8 mouse cellular contexts compared by ENCODE assay signal in genomic region chrX:73787225-73787558, GRCm38 (mm10). TPM values are rescaled to one million over a fixed set of nuclear protein-coding genes. Genes with fewer than 3 reads are reported as not detected.
DNase-seq lines count a peak whose midpoint lies in the region; ATAC-seq and TF ChIP-seq lines count a peak whose summit lies in the region.

No protein-coding gene starts in this region.

- H3ac ChIP-seq in C2C12 (ENCODE audit: control insufficient read depth, insufficient read length, low read depth), result peak overlapping the region; percentile 86

- no peak for TF ChIP-seq CTCF in heart, adult 2 months (IDR thresholded peaks at IDR 0.05)
- no peak for TF ChIP-seq CTCF in C2C12 (IDR thresholded peaks at IDR 0.05; ENCODE audit: control insufficient read depth, insufficient read depth, insufficient read length)

- TF ChIP-seq EP300 in heart, adult 2 months (IDR thresholded peaks at IDR 0.05; ENCODE audit: insufficient read depth, low read depth, low read length), result no peak

- H3K27me3 ChIP-seq in heart, adult 2 months (ENCODE audit: control insufficient read depth, insufficient read depth, low read length), result no peaks in the 10 kb centered on the region
- no peaks in the 10 kb centered on the region for H3K27me3 ChIP-seq in C2C12 (ENCODE audit: control insufficient read depth, insufficient read depth, insufficient read length)
- H3K27me3 ChIP-seq in forebrain, embryonic 12.5 days, result no peaks in the 10 kb centered on the region
- no peaks in the 10 kb centered on the region for H3K27me3 ChIP-seq in liver, embryonic 13.5 days

- WGBS in heart, adult 2 months, result 20% methylated on average over 22 of the region's 22 CpGs
- WGBS in forebrain, embryonic 12.5 days, result 23% methylated on average over 20 of the region's 22 CpGs
- 10% methylated on average over 21 of the region's 22 CpGs for WGBS in liver, embryonic 13.5 days (ENCODE audit: insufficient replicate concordance)

- H3K79me3 ChIP-seq in C2C12 (ENCODE audit: low read depth), result peaks cover 53% of the 10 kb centered on the region

- peak overlapping the region; percentile 61 for H3K4me2 ChIP-seq in forebrain, embryonic 12.5 days
- peak overlapping the region; percentile 76 for H3K4me2 ChIP-seq in liver, embryonic 13.5 days

- H3K79me2 ChIP-seq in heart, adult 2 months (replicated peaks; ENCODE audit: control insufficient read depth, insufficient read depth, low read length), result no peaks in the 10 kb centered on the region
- peaks cover 71% of the 10 kb centered on the region for H3K79me2 ChIP-seq in C2C12 (ENCODE audit: control insufficient read depth, insufficient read depth)

- no peak for TF ChIP-seq POLR2A in heart, adult 2 months (IDR thresholded peaks at IDR 0.05; ENCODE audit: insufficient read depth, low read depth, low read length)

- H3K9me3 ChIP-seq in forebrain, embryonic 12.5 days, result no peaks in the 10 kb centered on the region
- no peaks in the 10 kb centered on the region; the same call in 1 of the 2 replicates for H3K9me3 ChIP-seq in liver, embryonic 13.5 days (replicated peaks)

- peak overlapping the region; percentile 79 for H3K9ac ChIP-seq in heart, adult 2 months (ENCODE audit: low read depth, low read length)
- peak overlapping the region; percentile 67 for H3K9ac ChIP-seq in forebrain, embryonic 12.5 days
- H3K9ac ChIP-seq in liver, embryonic 13.5 days, result peak overlapping the region; percentile 84

- intact Hi-C loops in heart, adult 2 months (cut with DNase I), result loop anchor here (2.0 to 5.0 kb wide), 3 partner anchors 70 to 180 kb away; partner anchors contain the start of genes Abcd1, Bcap31, Hcfc1 and Slc6a8

- H3K36me3 ChIP-seq in heart, adult 2 months (ENCODE audit: control insufficient read depth, insufficient read depth, low read length), result peaks cover 1% of the 10 kb centered on the region
- H3K36me3 ChIP-seq in C2C12 (ENCODE audit: control insufficient read depth, insufficient read depth), result peaks cover 27% of the 10 kb centered on the region
- H3K36me3 ChIP-seq in forebrain, embryonic 12.5 days (replicated peaks), result peaks cover 13% of the 10 kb centered on the region
- peaks cover 28% of the 10 kb centered on the region for H3K36me3 ChIP-seq in liver, embryonic 13.5 days

- peak overlapping the region; percentile 62 for H3K4me3 ChIP-seq in heart, adult 2 months
- peak overlapping the region; percentile 56 for H3K4me3 ChIP-seq in C2C12 (ENCODE audit: insufficient read depth, poor library complexity, severe bottlenecking)
- peak overlapping the region; percentile 54 for H3K4me3 ChIP-seq in forebrain, embryonic 12.5 days (replicated peaks)
- H3K4me3 ChIP-seq in liver, embryonic 13.5 days (replicated peaks), result peak overlapping the region; percentile 72

- H3K4me1 ChIP-seq in heart, adult 2 months (ENCODE audit: control insufficient read depth, insufficient read depth, low read length), result peaks cover 4% of the 10 kb centered on the region; the same call in 1 of the 2 replicates
- peaks cover 21% of the 10 kb centered on the region for H3K4me1 ChIP-seq in forebrain, embryonic 12.5 days
- H3K4me1 ChIP-seq in liver, embryonic 13.5 days (replicated peaks), result peaks cover 24% of the 10 kb centered on the region

- peak; percentile 58 for ATAC-seq in forebrain, embryonic 12.5 days (ENCODE audit: low FRiP score)
- ATAC-seq in liver, embryonic 13.5 days (ENCODE audit: low read depth), result peak; percentile 44

- peak overlapping the region; percentile 97 for H3K27ac ChIP-seq in heart, adult 2 months
- H3K27ac ChIP-seq in forebrain, embryonic 12.5 days, result peak overlapping the region; percentile 76
- H3K27ac ChIP-seq in liver, embryonic 13.5 days, result peak overlapping the region; percentile 91

- no peak for DNase-seq in heart, adult 2 months
- DNase-seq in heart, adult 11 months, result no peak
- DNase-seq in liver, embryonic 13.5 days, result no peak
- no peak for DNase-seq in adrenal gland, adult 18-20 months (ENCODE audit: low spot score in 2 of 2)
- no peak for DNase-seq in adrenal gland, adult (ENCODE audit: inconsistent age in 2 of 2, low spot score in 1 of 2)
- DNase-seq in frontal cortex, postnatal 25 days (ENCODE audit: low spot score in 2 of 2), result no peak

TF ChIP-seq in C2C12, 6 proteins besides CTCF, POLR2A, EP300 and RAD21:
- TF ChIP-seq MYOD1 (IDR thresholded peaks at IDR 0.05; ENCODE audit: control insufficient read depth, insufficient read length, low read depth) (no peak), CEBPB (IDR thresholded peaks at IDR 0.05; ENCODE audit: low read depth) (no peak), MYOG (IDR thresholded peaks at IDR 0.05; ENCODE audit: control insufficient read depth, extremely low read depth, insufficient read length) (no peak), MAX (IDR thresholded peaks at IDR 0.05) (no peak), USF1 (IDR thresholded peaks at IDR 0.05; ENCODE audit: low read depth) (no peak), FOSL1 (IDR thresholded peaks at IDR 0.05; ENCODE audit: insufficient read depth, low read length, poor library complexity, severe bottlenecking) (no peak)
TF ChIP-seq in C2C12: peak in this region for 0.

RNA-seq across cellular contexts. Expression of gene Ssr4, which starts 0.4 kb away (rescaled TPM):
- 10 to 100 TPM; 78.1 to 81.8 TPM for total RNA-seq in heart, adult 2 months (2021)
- polyA plus RNA-seq in heart, adult 2 months (2012; rRNA removed), result 116 and 124 TPM in 2 replicates
- 260 TPM for polyA plus RNA-seq in C2C12 (2012; fragmentation: generic; extraction: Trizol)
- 106 and 117 TPM in 2 replicates for polyA plus RNA-seq in forebrain, embryonic 12.5 days (2016; fragmentation: Nextera tagmentation; extraction: Ambion mirVana)
- 144 and 157 TPM in 2 replicates for polyA plus RNA-seq in liver, embryonic 13.5 days (2015; fragmentation: Nextera tagmentation; extraction: Ambion mirVana)
- total RNA-seq in adrenal gland, adult 18-20 months (2021), result 100 to 1,000 TPM; 138 to 158 TPM

RNA-seq across cellular contexts. Expression of gene Idh3g, which starts 0.5 kb away (rescaled TPM):
- total RNA-seq in heart, adult 2 months (2021), result 100 to 1,000 TPM; 573 to 710 TPM
- polyA plus RNA-seq in heart, adult 2 months (2012; rRNA removed), result 1,208 and 1,962 TPM in 2 replicates
- polyA plus RNA-seq in C2C12 (2012; fragmentation: generic; extraction: Trizol), result 141 TPM
- polyA plus RNA-seq in forebrain, embryonic 12.5 days (2016; fragmentation: Nextera tagmentation; extraction: Ambion mirVana), result 163 and 164 TPM in 2 replicates
- 130 and 131 TPM in 2 replicates for polyA plus RNA-seq in liver, embryonic 13.5 days (2015; fragmentation: Nextera tagmentation; extraction: Ambion mirVana)
- 100 to 1,000 TPM; 495 to 693 TPM for total RNA-seq in adrenal gland, adult 18-20 months (2021)

RNA-seq across cellular contexts. Expression of gene Srpk3, which starts 13.0 kb away (rescaled TPM):
- total RNA-seq in heart, adult 2 months (2021), result 10 to 100 TPM; 26.1 to 29.9 TPM
- 64.2 and 76.7 TPM in 2 replicates for polyA plus RNA-seq in heart, adult 2 months (2012; rRNA removed)
- polyA plus RNA-seq in C2C12 (2012; fragmentation: generic; extraction: Trizol), result 0.09 TPM
- 0.95 and 1.3 TPM in 2 replicates for polyA plus RNA-seq in forebrain, embryonic 12.5 days (2016; fragmentation: Nextera tagmentation; extraction: Ambion mirVana)
- 0.71 and 0.83 TPM in 2 replicates for polyA plus RNA-seq in liver, embryonic 13.5 days (2015; fragmentation: Nextera tagmentation; extraction: Ambion mirVana)
- total RNA-seq in adrenal gland, adult 18-20 months (2021), result under 1 TPM in 1 of 2 experiments, not detected in 1; 0.74 TPM

RNA-seq across cellular contexts. Expression of gene Plxnb3, which starts 30.3 kb away (rescaled TPM):
- total RNA-seq in heart, adult 2 months (2021), result 1 to 10 TPM; 1.0 to 2.0 TPM
- polyA plus RNA-seq in heart, adult 2 months (2012; rRNA removed), result 4.5 and 4.7 TPM in 2 replicates
- 0.02 TPM for polyA plus RNA-seq in C2C12 (2012; fragmentation: generic; extraction: Trizol)
- 0.08 and 0.19 TPM in 2 replicates for polyA plus RNA-seq in forebrain, embryonic 12.5 days (2016; fragmentation: Nextera tagmentation; extraction: Ambion mirVana)
- polyA plus RNA-seq in liver, embryonic 13.5 days (2015; fragmentation: Nextera tagmentation; extraction: Ambion mirVana), result 0.12 and 0.16 TPM in 2 replicates
- total RNA-seq in adrenal gland, adult 18-20 months (2021), result under 1 TPM; 0.30 to 0.61 TPM

RNA-seq across cellular contexts. Expression of gene Pdzd4, which starts 37.6 kb away (rescaled TPM):
- 1 to 10 TPM; 1.5 to 1.7 TPM for total RNA-seq in heart, adult 2 months (2021)
- polyA plus RNA-seq in heart, adult 2 months (2012; rRNA removed), result 0.91 and 1.1 TPM in 2 replicates
- polyA plus RNA-seq in C2C12 (2012; fragmentation: generic; extraction: Trizol), result 0.18 TPM
- 2.3 and 2.6 TPM in 2 replicates for polyA plus RNA-seq in forebrain, embryonic 12.5 days (2016; fragmentation: Nextera tagmentation; extraction: Ambion mirVana)
- 0.06 and 0.07 TPM in 2 replicates for polyA plus RNA-seq in liver, embryonic 13.5 days (2015; fragmentation: Nextera tagmentation; extraction: Ambion mirVana)
- 1 to 10 TPM; 4.0 to 5.3 TPM for total RNA-seq in adrenal gland, adult 18-20 months (2021)

Comparison
In these comparisons a context has a peak if more than half of its experiments do, and no peak if none do; other contexts are left out.
1. RNA of gene Srpk3, which starts 13.0 kb away (polyA plus RNA-seq): 64.2 to 76.7 TPM in heart, adult 2 months; 0.95 to 1.3 TPM in forebrain, embryonic 12.5 days, 0.71 to 0.83 TPM in liver, embryonic 13.5 days and 0.09 TPM in C2C12 (single experiment); every median in the first group is over 10 times any median in the second.
2. Peak in every context shown above with its lines, with median percentiles within 50 percentile points of each other: H3K27ac ChIP-seq, H3K4me3 ChIP-seq and H3K9ac ChIP-seq.